Mouse (Mus musculus): Measurements from ENCODE around the gene Popdc2. TPM values are rescaled to one million over a fixed set of nuclear protein-coding genes. Genes with fewer than 3 reads are reported as not detected.

Popdc2 gene
- polyA plus RNA-seq, 1 experiment, result 0.81 TPM

GRCm38 (mm10) chr16:38372876-38373275 is 10.9 kb downstream of the Popdc2 start:
- TF ChIP-seq POLR2A (IDR thresholded peaks at IDR 0.05; ENCODE audit: extremely low read depth, insufficient read depth, low read length), result no peak
- TF ChIP-seq CTCF (IDR thresholded peaks at IDR 0.05; ENCODE audit: extremely low read depth, insufficient read depth, low read length), result no peak
- Histone ChIP-seq H3K4me1 (ENCODE audit: control insufficient read depth, insufficient read depth, low read length) (no peaks in the 10 kb centered on the region), H3K27ac (ENCODE audit: insufficient read depth, low read length) (no peak overlapping the region), H3K4me3 (ENCODE audit: insufficient read depth, low read length) (no peak overlapping the region)

DNA sequence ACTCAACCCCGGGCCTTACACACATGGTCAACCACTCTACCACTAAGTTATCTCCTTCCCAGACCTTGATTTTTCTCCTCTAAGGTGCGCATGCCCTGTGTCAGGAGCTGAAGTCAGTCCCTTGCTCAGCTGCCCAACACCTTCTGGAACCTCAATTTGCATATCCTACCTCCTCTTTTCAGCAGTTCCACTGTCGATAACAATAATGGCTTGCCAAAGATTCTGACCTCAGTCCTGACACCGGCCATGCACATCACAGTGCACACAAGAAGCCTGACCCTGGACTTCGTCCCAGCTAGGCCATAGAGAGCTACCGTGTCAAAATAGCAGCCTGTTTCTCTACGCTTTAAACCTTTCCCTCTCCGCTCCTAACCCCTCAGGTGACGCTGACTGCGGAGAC is 11.4 kb downstream of the Popdc2 start:
- Histone ChIP-seq H3K4me3 (ENCODE audit: insufficient read depth, low read length) (no peak overlapping the region), H3K4me1 (ENCODE audit: control insufficient read depth, insufficient read depth, low read length) (no peaks in the 10 kb centered on the region), H3K27ac (ENCODE audit: insufficient read depth, low read length) (no peak overlapping the region)
- TF ChIP-seq POLR2A (IDR thresholded peaks at IDR 0.05; ENCODE audit: extremely low read depth, insufficient read depth, low read length) (no peak), CTCF (IDR thresholded peaks at IDR 0.05; ENCODE audit: extremely low read depth, insufficient read depth, low read length) (no peak)

DNA sequence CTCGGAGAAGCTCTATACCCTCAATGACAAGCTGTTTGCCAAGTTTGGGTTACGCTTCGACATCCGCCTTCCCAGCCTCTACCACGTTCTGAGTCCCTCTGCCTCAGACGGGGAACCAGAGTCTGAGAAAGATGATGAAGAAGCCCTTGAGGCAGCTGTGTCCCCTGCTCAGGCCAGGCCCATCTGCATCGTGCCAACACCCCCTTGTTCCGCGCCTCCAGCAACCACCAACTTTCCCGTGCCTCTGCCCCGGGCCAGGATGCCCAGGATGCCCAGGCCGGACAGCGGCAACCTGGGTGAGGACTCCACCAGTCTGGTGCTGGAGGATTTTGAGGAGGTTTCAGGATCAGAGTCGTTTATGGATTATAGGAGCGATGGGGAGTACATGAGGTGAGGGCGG is 11.9 kb downstream of the Popdc2 start:
- TF ChIP-seq POLR2A (IDR thresholded peaks at IDR 0.05; ENCODE audit: extremely low read depth, insufficient read depth, low read length) (no peak), CTCF (IDR thresholded peaks at IDR 0.05; ENCODE audit: extremely low read depth, insufficient read depth, low read length) (no peak)
- Histone ChIP-seq H3K4me1 (ENCODE audit: control insufficient read depth, insufficient read depth, low read length) (no peaks in the 10 kb centered on the region), H3K4me3 (ENCODE audit: insufficient read depth, low read length) (no peak overlapping the region), H3K27ac (ENCODE audit: insufficient read depth, low read length) (no peak overlapping the region)

DNA sequence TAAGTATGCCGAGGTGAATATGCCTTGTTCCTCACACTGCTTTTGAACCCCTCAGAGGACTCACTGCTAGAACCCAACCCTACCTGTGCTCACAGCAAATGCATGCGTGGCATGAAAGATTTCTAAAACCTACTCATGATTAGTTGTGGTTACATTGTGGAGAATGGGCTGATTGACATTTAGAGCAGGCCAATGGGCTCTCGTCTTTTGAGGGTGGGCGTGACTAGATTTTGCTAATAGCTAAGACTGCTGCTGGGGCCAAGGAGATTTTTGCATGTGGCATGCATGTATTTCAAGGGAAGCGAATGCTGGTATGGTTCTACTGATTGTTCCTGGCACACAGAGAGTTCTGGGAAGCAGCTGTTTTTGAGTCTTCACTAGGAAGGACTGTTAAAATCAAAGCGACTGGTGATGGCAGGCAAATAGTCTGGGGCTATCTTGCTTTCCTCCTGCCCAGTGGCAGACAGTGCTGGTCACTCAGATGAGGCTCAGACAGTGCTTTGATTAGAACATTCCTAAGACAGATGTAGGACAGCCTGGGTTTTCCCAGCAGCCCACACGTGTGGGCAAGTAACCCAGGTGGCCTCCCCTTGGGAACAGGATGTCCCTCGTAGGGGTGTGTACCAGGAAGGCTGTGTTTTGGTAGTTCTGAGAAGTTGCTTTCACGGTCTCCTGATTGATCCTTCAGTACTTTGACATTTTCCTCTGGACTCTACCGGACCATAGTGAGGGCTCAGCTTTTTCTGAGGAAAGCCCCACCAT is 12.6 kb downstream of the Popdc2 start:
- Histone ChIP-seq H3K4me1 (ENCODE audit: control insufficient read depth, insufficient read depth, low read length) (no peaks in the 10 kb centered on the region), H3K27ac (ENCODE audit: insufficient read depth, low read length) (no peak overlapping the region), H3K4me3 (ENCODE audit: insufficient read depth, low read length) (no peak overlapping the region)
- TF ChIP-seq CTCF (IDR thresholded peaks at IDR 0.05; ENCODE audit: extremely low read depth, insufficient read depth, low read length) (no peak), POLR2A (IDR thresholded peaks at IDR 0.05; ENCODE audit: extremely low read depth, insufficient read depth, low read length) (no peak)

GRCm38 (mm10) chr16:38375182-38375581 is 13.2 kb downstream of the Popdc2 start:
- no peak for TF ChIP-seq CTCF (IDR thresholded peaks at IDR 0.05; ENCODE audit: extremely low read depth, insufficient read depth, low read length)
- no peak for TF ChIP-seq POLR2A (IDR thresholded peaks at IDR 0.05; ENCODE audit: extremely low read depth, insufficient read depth, low read length)
- H3K4me3 ChIP-seq (ENCODE audit: insufficient read depth, low read length), result no peak overlapping the region
- H3K4me1 ChIP-seq (ENCODE audit: control insufficient read depth, insufficient read depth, low read length), result no peaks in the 10 kb centered on the region
- H3K27ac ChIP-seq (ENCODE audit: insufficient read depth, low read length), result no peak overlapping the region

DNA sequence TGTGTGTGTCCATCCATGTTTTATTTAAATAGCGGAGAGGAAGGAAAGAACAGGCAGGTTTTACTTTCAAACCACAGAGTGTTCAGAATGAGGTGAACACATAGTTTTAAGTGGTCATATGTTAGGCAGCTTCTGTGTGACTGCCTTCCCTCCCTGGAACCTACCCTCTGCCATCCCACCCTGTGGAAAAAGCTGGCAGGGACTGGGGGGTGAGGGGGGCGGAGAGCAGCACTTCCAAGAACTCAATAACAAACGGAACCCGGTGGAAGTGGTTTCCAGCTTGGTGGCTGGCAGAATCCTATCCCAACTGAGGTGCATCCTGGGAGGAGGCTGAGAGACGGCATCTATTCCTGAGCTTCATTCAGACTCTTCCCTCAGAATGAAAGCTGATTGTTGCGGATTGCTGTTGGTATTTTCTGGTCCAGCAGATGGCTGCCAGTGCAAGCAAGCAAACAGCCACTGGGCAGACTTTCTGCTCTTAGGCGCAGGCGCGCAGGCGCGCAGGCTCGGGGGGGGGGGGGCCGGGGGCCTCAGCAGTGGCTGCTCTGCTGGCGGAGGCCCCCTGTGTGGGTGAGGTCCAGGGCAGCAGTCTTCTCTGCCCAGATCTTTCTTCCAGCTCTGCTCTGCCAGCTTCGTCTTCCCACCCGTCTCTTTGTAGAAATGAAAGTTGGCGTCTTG is 14.3 kb downstream of the Popdc2 start:
- no peaks in the 10 kb centered on the region for H3K4me1 ChIP-seq (ENCODE audit: control insufficient read depth, insufficient read depth, low read length)
- peak overlapping the region; percentile 22 for H3K4me3 ChIP-seq (ENCODE audit: insufficient read depth, low read length)
- H3K27ac ChIP-seq (ENCODE audit: insufficient read depth, low read length), result no peak overlapping the region
- TF ChIP-seq POLR2A (IDR thresholded peaks at IDR 0.05; ENCODE audit: extremely low read depth, insufficient read depth, low read length) (peak; percentile 49; the same call in 1 of the 2 replicates), CTCF (IDR thresholded peaks at IDR 0.05; ENCODE audit: extremely low read depth, insufficient read depth, low read length) (peak; percentile 36; the same call in 1 of the 2 replicates)

- Histone ChIP-seq H3K4me3 (ENCODE audit: insufficient read depth, low read length) (peak overlapping the region; percentile 22), H3K27ac (ENCODE audit: insufficient read depth, low read length) (no peak overlapping the region), H3K4me1 (ENCODE audit: control insufficient read depth, insufficient read depth, low read length) (no peaks in the 10 kb centered on the region)
- TF ChIP-seq CTCF (IDR thresholded peaks at IDR 0.05; ENCODE audit: extremely low read depth, insufficient read depth, low read length), result no peak
- no peak for TF ChIP-seq POLR2A (IDR thresholded peaks at IDR 0.05; ENCODE audit: extremely low read depth, insufficient read depth, low read length)
These were observed 14.8 kb downstream of the Popdc2 start for GRCm38 (mm10) chr16:38376841-38377249.

DNA sequence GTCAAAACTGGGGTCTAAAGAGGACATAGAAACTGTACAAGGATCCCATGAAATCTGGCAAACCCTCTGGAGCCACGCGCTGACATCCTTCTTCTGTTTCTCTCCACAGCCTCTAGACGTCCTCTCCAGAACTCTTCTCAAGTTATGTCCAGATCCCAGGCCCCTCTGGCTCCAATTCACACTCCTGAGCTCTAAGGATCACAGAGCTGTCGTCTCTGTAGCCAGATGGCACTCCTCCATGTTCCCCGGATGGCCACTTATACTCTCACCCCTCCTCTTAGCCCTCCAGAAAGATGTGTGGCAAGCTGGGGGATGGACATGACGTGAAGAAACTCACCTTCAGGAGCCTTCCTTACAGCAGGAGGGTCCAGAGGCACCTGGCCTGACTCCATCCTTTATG is 15.5 kb downstream of the Popdc2 start:
- TF ChIP-seq POLR2A (IDR thresholded peaks at IDR 0.05; ENCODE audit: extremely low read depth, insufficient read depth, low read length), result no peak
- no peak for TF ChIP-seq CTCF (IDR thresholded peaks at IDR 0.05; ENCODE audit: extremely low read depth, insufficient read depth, low read length)

DNA sequence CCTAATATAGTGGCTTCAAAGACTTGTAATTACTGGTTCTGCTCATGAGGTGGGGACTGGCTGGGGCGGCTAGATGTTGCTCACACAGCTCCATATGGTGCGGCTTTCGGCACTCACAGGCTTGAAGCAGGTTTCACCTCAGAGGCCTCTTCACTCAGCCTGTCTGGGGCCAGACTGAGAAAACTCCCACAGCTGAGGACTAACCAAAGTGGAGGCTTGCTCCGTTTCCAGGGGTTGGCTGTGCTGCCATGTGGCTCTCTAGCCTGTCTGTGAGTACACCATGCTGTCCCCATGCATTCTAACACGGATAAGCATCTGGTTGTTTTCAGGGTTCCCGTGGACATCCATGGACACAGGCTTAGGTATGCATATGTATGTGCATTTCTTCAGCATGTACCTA is 16.6 kb downstream of the Popdc2 start:
- Histone ChIP-seq H3K4me3 (ENCODE audit: insufficient read depth, low read length) (no peak overlapping the region), H3K27ac (ENCODE audit: insufficient read depth, low read length) (no peak overlapping the region), H3K4me1 (ENCODE audit: control insufficient read depth, insufficient read depth, low read length) (no peaks in the 10 kb centered on the region)
- TF ChIP-seq POLR2A (IDR thresholded peaks at IDR 0.05; ENCODE audit: extremely low read depth, insufficient read depth, low read length), result no peak
- TF ChIP-seq CTCF (IDR thresholded peaks at IDR 0.05; ENCODE audit: extremely low read depth, insufficient read depth, low read length), result no peak

More for the DNA sequence above, 15.5 kb downstream of the Popdc2 start:
- no peak overlapping the region for H3K27ac ChIP-seq (ENCODE audit: insufficient read depth, low read length)
- H3K4me1 ChIP-seq (ENCODE audit: control insufficient read depth, insufficient read depth, low read length), result no peaks in the 10 kb centered on the region
- no peak overlapping the region for H3K4me3 ChIP-seq (ENCODE audit: insufficient read depth, low read length)

DNA sequence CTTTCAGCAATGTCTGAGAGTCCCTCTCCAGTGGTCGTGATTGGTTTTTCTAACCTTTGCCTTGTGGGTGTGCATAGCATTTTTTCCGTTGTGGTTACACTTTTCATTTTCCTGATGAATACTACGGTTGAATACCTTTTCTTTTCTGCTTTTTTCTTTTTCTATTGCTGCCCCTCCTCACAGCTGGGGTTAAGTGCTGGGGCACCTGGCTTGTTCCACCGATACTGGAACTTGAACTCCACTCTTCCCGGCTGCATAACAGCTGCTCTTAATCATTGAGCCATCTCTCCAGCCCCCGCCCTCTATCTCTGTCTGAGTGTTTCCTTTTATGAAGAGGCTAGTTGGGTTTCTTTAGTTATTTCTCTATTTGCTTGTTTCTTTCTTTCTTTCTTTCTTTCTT is 17.1 kb downstream of the Popdc2 start:
- no peaks in the 10 kb centered on the region for H3K4me1 ChIP-seq (ENCODE audit: control insufficient read depth, insufficient read depth, low read length)

More for the DNA sequence above, 17.1 kb downstream of the Popdc2 start:
- Histone ChIP-seq H3K4me3 (ENCODE audit: insufficient read depth, low read length) (no peak overlapping the region), H3K27ac (ENCODE audit: insufficient read depth, low read length) (no peak overlapping the region)
- TF ChIP-seq CTCF (IDR thresholded peaks at IDR 0.05; ENCODE audit: extremely low read depth, insufficient read depth, low read length), result no peak
- no peak for TF ChIP-seq POLR2A (IDR thresholded peaks at IDR 0.05; ENCODE audit: extremely low read depth, insufficient read depth, low read length)
